Comparison of ENCODE assay signal across 8 mouse cellular contexts in genomic region chr19:41835816-41836215, GRCm38 (mm10). TPM values are rescaled to one million over a fixed set of nuclear protein-coding genes. Genes with fewer than 3 reads are reported as not detected.
DNase-seq lines count a peak whose midpoint lies in the region; ATAC-seq lines count a peak whose summit lies in the region.

No protein-coding gene starts in this region.

- intact Hi-C loops in gastrocnemius, postnatal 36 days (cut with DNase I): no loop called here

- WGBS in embryonic facial prominence, embryonic 11.5 days: under 1% methylated on average over 6 of the region's 6 CpGs
- WGBS in liver, embryonic 11.5 days: under 1% methylated on average over 6 of the region's 6 CpGs
- WGBS in neural tube, embryonic 12.5 days: under 1% methylated on average over 6 of the region's 6 CpGs

- 0 out of 2 replicates have a peak overlapping the region, but pooled peaks have one; percentile 0 for H3K4me2 ChIP-seq in embryonic facial prominence, embryonic 11.5 days (ENCODE audit: low read depth, low read length)
- peak overlapping the region; percentile 61 for H3K4me2 ChIP-seq in liver, embryonic 11.5 days
- peak overlapping the region; percentile 30 for H3K4me2 ChIP-seq in neural tube, embryonic 12.5 days (replicated peaks)

- peaks cover 6% of the 10 kb centered on the region for H3K4me1 ChIP-seq in embryonic facial prominence, embryonic 11.5 days (ENCODE audit: control insufficient read depth, insufficient read depth, low read length)
- H3K4me1 ChIP-seq in liver, embryonic 11.5 days (replicated peaks; ENCODE audit: control insufficient read depth, insufficient read depth, low read length): peaks cover 68% of the 10 kb centered on the region
- peaks cover 21% of the 10 kb centered on the region for H3K4me1 ChIP-seq in neural tube, embryonic 12.5 days

- no peak overlapping the region for H3K9ac ChIP-seq in embryonic facial prominence, embryonic 11.5 days (replicated peaks; ENCODE audit: low read length)
- H3K9ac ChIP-seq in liver, embryonic 11.5 days (ENCODE audit: low read depth, low read length): peak overlapping the region; percentile 56; the same call in 1 of the 2 replicates
- no peak overlapping the region for H3K9ac ChIP-seq in neural tube, embryonic 12.5 days

- peak; percentile 29 for DNase-seq in urinary bladder, postnatal 14 days (ENCODE audit: low spot score)
- no peak for DNase-seq in urinary bladder, postnatal 25 days (ENCODE audit: low spot score)
- DNase-seq in embryonic facial prominence, embryonic 11.5 days (ENCODE audit: low spot score): peak; percentile 69
- DNase-seq in liver, embryonic 11.5 days (ENCODE audit: low spot score): peak; percentile 80
- no peak for DNase-seq in urinary bladder, adult 2 months (ENCODE audit: low spot score)
- DNase-seq in gastrocnemius, postnatal 36 days: no peak

- no peaks in the 10 kb centered on the region for H3K9me3 ChIP-seq in embryonic facial prominence, embryonic 11.5 days (replicated peaks; ENCODE audit: control insufficient read depth, low read length)
- no peaks in the 10 kb centered on the region for H3K9me3 ChIP-seq in liver, embryonic 11.5 days (ENCODE audit: control insufficient read depth, low read length)
- H3K9me3 ChIP-seq in neural tube, embryonic 12.5 days: no peaks in the 10 kb centered on the region

- 0 out of 2 replicates have a peak, but pooled peaks cover 2% of the 10 kb centered on the region for H3K27me3 ChIP-seq in embryonic facial prominence, embryonic 11.5 days (ENCODE audit: control insufficient read depth, insufficient read depth, low read length)
- H3K27me3 ChIP-seq in liver, embryonic 11.5 days (replicated peaks; ENCODE audit: control insufficient read depth, insufficient read depth, low read length): no peaks in the 10 kb centered on the region
- H3K27me3 ChIP-seq in neural tube, embryonic 12.5 days (replicated peaks): peaks cover 5% of the 10 kb centered on the region; the same call in 1 of the 2 replicates

- no peaks in the 10 kb centered on the region for H3K36me3 ChIP-seq in embryonic facial prominence, embryonic 11.5 days (replicated peaks; ENCODE audit: control insufficient read depth, insufficient read depth, low read depth, low read length)
- H3K36me3 ChIP-seq in liver, embryonic 11.5 days (ENCODE audit: control insufficient read depth, insufficient read depth, low read length): no peaks in the 10 kb centered on the region
- no peaks in the 10 kb centered on the region for H3K36me3 ChIP-seq in neural tube, embryonic 12.5 days

- 0 out of 2 replicates have a peak, but pooled peaks have one; percentile 64 for ATAC-seq in embryonic facial prominence, embryonic 11.5 days (replicated peaks; ENCODE audit: insufficient number of reproducible peaks, low FRiP score, low TSS enrichment, low read depth)
- ATAC-seq in hematopoietic stem cell, adult 5-6 weeks (replicated peaks in 1 of 2; ENCODE audit: insufficient read depth in 1 of 2, low FRiP score in 2 of 2, low TSS enrichment in 1 of 2, low read depth in 1 of 2, poor library complexity in 2 of 2, severe bottlenecking in 2 of 2): peak; percentile 12 to 69; a peak in 3 of 4 replicates
- peak; percentile 90 for ATAC-seq in liver, embryonic 11.5 days (replicated peaks; ENCODE audit: low FRiP score)
- ATAC-seq in neural tube, embryonic 12.5 days (ENCODE audit: low FRiP score, low read depth): no peak

- H3K27ac ChIP-seq in embryonic facial prominence, embryonic 11.5 days (replicated peaks; ENCODE audit: low read depth, low read length): no peak overlapping the region
- peak overlapping the region; percentile 99 for H3K27ac ChIP-seq in liver, embryonic 11.5 days (ENCODE audit: low read depth, low read length)
- no peak overlapping the region for H3K27ac ChIP-seq in neural tube, embryonic 12.5 days

- no peak overlapping the region for H3K4me3 ChIP-seq in embryonic facial prominence, embryonic 11.5 days (ENCODE audit: low read depth, low read length)
- H3K4me3 ChIP-seq in liver, embryonic 11.5 days (ENCODE audit: low read depth, low read length): peak overlapping the region; percentile 26
- no peak overlapping the region for H3K4me3 ChIP-seq in neural tube, embryonic 12.5 days

RNA-seq across cellular contexts. Expression of gene Frat1, which starts 6.0 kb away (rescaled TPM):
- 7.9 and 8.7 TPM in 2 replicates for polyA plus RNA-seq in embryonic facial prominence, embryonic 11.5 days (2014; fragmentation: Nextera tagmentation; extraction: Ambion mirVana)
- 11.4 and 16.7 TPM in 2 replicates for total RNA-seq in hematopoietic stem cell, adult 5-6 weeks (2017)
- polyA plus RNA-seq in liver, embryonic 11.5 days (2014; fragmentation: Nextera tagmentation; extraction: Ambion mirVana): 19.5 and 19.9 TPM in 2 replicates
- polyA plus RNA-seq in neural tube, embryonic 12.5 days (2016; fragmentation: Nextera tagmentation; extraction: Ambion mirVana): 15.2 and 19.1 TPM in 2 replicates
- 0.95 and 1.5 TPM in 2 replicates for polyA plus RNA-seq in urinary bladder, adult 2 months (2012; rRNA removed)
- 1 to 10 TPM; 5.3 to 7.3 TPM for total RNA-seq in gastrocnemius, postnatal 36 days (2021)

RNA-seq across cellular contexts. Expression of gene Frat2, which starts 12.1 kb away (rescaled TPM):
- polyA plus RNA-seq in embryonic facial prominence, embryonic 11.5 days (2014; fragmentation: Nextera tagmentation; extraction: Ambion mirVana): 5.1 and 5.3 TPM in 2 replicates
- 28.0 and 33.7 TPM in 2 replicates for total RNA-seq in hematopoietic stem cell, adult 5-6 weeks (2017)
- polyA plus RNA-seq in liver, embryonic 11.5 days (2014; fragmentation: Nextera tagmentation; extraction: Ambion mirVana): 9.8 and 10.9 TPM in 2 replicates
- polyA plus RNA-seq in neural tube, embryonic 12.5 days (2016; fragmentation: Nextera tagmentation; extraction: Ambion mirVana): 19.3 and 19.7 TPM in 2 replicates
- 1.8 and 2.3 TPM in 2 replicates for polyA plus RNA-seq in urinary bladder, adult 2 months (2012; rRNA removed)
- total RNA-seq in gastrocnemius, postnatal 36 days (2021): 10 to 100 TPM; 13.9 to 18.5 TPM

RNA-seq across cellular contexts. Expression of gene Arhgap19, which starts 34.0 kb away (rescaled TPM):
- 47.6 and 48.1 TPM in 2 replicates for polyA plus RNA-seq in embryonic facial prominence, embryonic 11.5 days (2014; fragmentation: Nextera tagmentation; extraction: Ambion mirVana)
- total RNA-seq in hematopoietic stem cell, adult 5-6 weeks (2017): 17.8 and 26.8 TPM in 2 replicates
- 55.6 and 63.4 TPM in 2 replicates for polyA plus RNA-seq in liver, embryonic 11.5 days (2014; fragmentation: Nextera tagmentation; extraction: Ambion mirVana)
- polyA plus RNA-seq in neural tube, embryonic 12.5 days (2016; fragmentation: Nextera tagmentation; extraction: Ambion mirVana): 21.2 and 22.0 TPM in 2 replicates
- 4.3 and 4.6 TPM in 2 replicates for polyA plus RNA-seq in urinary bladder, adult 2 months (2012; rRNA removed)
- total RNA-seq in gastrocnemius, postnatal 36 days (2021): 1 to 10 TPM; 6.4 to 6.6 TPM

Comparison
In these comparisons a context has a peak if more than half of its experiments do, and no peak if none do; other contexts are left out.
1. DNase-seq: peak in urinary bladder, postnatal 14 days (single experiment), embryonic facial prominence, embryonic 11.5 days (single experiment) and liver, embryonic 11.5 days (single experiment); none in urinary bladder, postnatal 25 days (single experiment), urinary bladder, adult 2 months (single experiment) and gastrocnemius, postnatal 36 days (0 of 2).
2. H3K4me2 ChIP-seq: peak in every context shown above with its lines; median percentile 61 in liver, embryonic 11.5 days; 30 in neural tube, embryonic 12.5 days; 0 in embryonic facial prominence, embryonic 11.5 days.